Mouse (Mus musculus) urinary bladder, adult 2 months (tissue): Measurements from ENCODE around the gene Cd2. TPM values are rescaled to one million over a fixed set of nuclear protein-coding genes. Genes with fewer than 3 reads are reported as not detected.

ENCODE experiments used
- DNase-seq: peaks from one replicate; pipeline ENCODE4 v3.0.0; 2022; ENCODE audit warnings: low spot score
- polyA plus RNA-seq: library from polyadenylated mRNA; depleted of rRNA; stranded (reverse); fragments of >200 nt; gene quantifications from 2 replicates; pipeline ENCODE4 v1.2.3, GENCODE M21; 2012; rRNA removed

Cd2 gene
- polyA plus RNA-seq, result 2.1 and 2.4 TPM in 2 replicates

GRCm38 (mm10) chr3:101287911-101288311, at the start of gene Cd2:
Gene Cd2, minus strand, starts transcription at chr3:101287939.
- DNase-seq, result no peak

- no peak for DNase-seq
These were observed 40.9 kb upstream of the Cd2 start for GRCm38 (mm10) chr3:101328617-101329016.

- DNase-seq, result no peak
These were observed 39.5 kb upstream of the Cd2 start for GRCm38 (mm10) chr3:101327248-101327647.

GRCm38 (mm10) chr3:101322437-101322836, 34.7 kb upstream of the Cd2 start:
- DNase-seq, result no peak

GRCm38 (mm10) chr3:101320874-101321273, 33.1 kb upstream of the Cd2 start:
- no peak for DNase-seq

GRCm38 (mm10) chr3:101318516-101319170, 30.9 kb upstream of the Cd2 start:
- DNase-seq, result no peak

- no peak for DNase-seq
These were observed 30.4 kb upstream of the Cd2 start for GRCm38 (mm10) chr3:101318115-101318514.

GRCm38 (mm10) chr3:101314954-101315353, 27.2 kb upstream of the Cd2 start:
- DNase-seq, result no peak

- DNase-seq, result no peak
These were observed 25.7 kb upstream of the Cd2 start for GRCm38 (mm10) chr3:101313266-101314051.

- DNase-seq, result no peak
These were observed 23.2 kb upstream of the Cd2 start for GRCm38 (mm10) chr3:101310977-101311376.

- DNase-seq, result no peak
These were observed 21.9 kb upstream of the Cd2 start for GRCm38 (mm10) chr3:101309626-101310025.

- no peak for DNase-seq
These were observed 18.4 kb upstream of the Cd2 start for GRCm38 (mm10) chr3:101306090-101306489.

GRCm38 (mm10) chr3:101305046-101305445, 17.3 kb upstream of the Cd2 start:
- DNase-seq, result no peak

- DNase-seq, result no peak
These were observed 16.4 kb upstream of the Cd2 start for GRCm38 (mm10) chr3:101304156-101304555.

- no peak for DNase-seq
These were observed 12.7 kb upstream of the Cd2 start for GRCm38 (mm10) chr3:101300271-101301071.

- no peak for DNase-seq
These were observed 11.9 kb upstream of the Cd2 start for GRCm38 (mm10) chr3:101299591-101299990.

GRCm38 (mm10) chr3:101297221-101297620, 9.5 kb upstream of the Cd2 start:
- no peak for DNase-seq

GRCm38 (mm10) chr3:101295931-101296820, 8.4 kb upstream of the Cd2 start:
- DNase-seq, result no peak

- peak; percentile 78 for DNase-seq
These were observed 7.7 kb upstream of the Cd2 start for GRCm38 (mm10) chr3:101295366-101295867.

- DNase-seq, result no peak
These were observed 7.0 kb upstream of the Cd2 start for GRCm38 (mm10) chr3:101294487-101295365.
